Mouse (Mus musculus) hindbrain, embryonic 12.5 days (tissue): ENCODE results near the gene Cd38. TPM values are rescaled to one million over a fixed set of nuclear protein-coding genes. Genes with fewer than 3 reads are reported as not detected.

ENCODE experiments used
- ATAC-seq: fragments of 200-750 bp; cut with Nextera tagmentation; 2 replicates; pipeline ENCODE4 v1.8.0; 2017; ENCODE audit warnings: moderate TSS enrichment; ENCODE audit not compliant: low FRiP score
- H3K27ac ChIP-seq: fragments of 300-500 bp; sonication (generic); 2 replicates; pipeline ENCODE4 v1.5.1; 2016; ENCODE audit warnings: mild to moderate bottlenecking
- H3K27me3 ChIP-seq: fragments of 300-500 bp; sonication (generic); 2 replicates; pipeline ENCODE4 v1.6.1; 2016; ENCODE audit warnings: mild to moderate bottlenecking
- H3K36me3 ChIP-seq: fragments of 300-500 bp; sonication (generic); 2 replicates; pipeline ENCODE4 v1.6.1; 2016; ENCODE audit warnings: mild to moderate bottlenecking
- H3K4me1 ChIP-seq: fragments of 300-500 bp; sonication (generic); 2 replicates; pipeline ENCODE4 v1.6.1; 2016
- H3K4me2 ChIP-seq: fragments of 300-500 bp; sonication (generic); replicated peaks from 2 replicates; pipeline ENCODE4 v1.6.1; 2016; ENCODE audit warnings: mild to moderate bottlenecking
- H3K4me3 ChIP-seq: fragments of 300-500 bp; sonication (generic); 2 replicates; pipeline ENCODE4 v1.5.1; 2016; ENCODE audit warnings: mild to moderate bottlenecking
- H3K9ac ChIP-seq: fragments of 300-500 bp; sonication (generic); 2 replicates; pipeline ENCODE4 v1.6.1; 2016; ENCODE audit warnings: mild to moderate bottlenecking, moderate library complexity
- H3K9me3 ChIP-seq: fragments of 300-500 bp; sonication (generic); replicated peaks from 2 replicates; pipeline ENCODE4 v1.6.1; 2016; ENCODE audit warnings: mild to moderate bottlenecking
- WGBS: fragments of 180-500 bp; shearing (Covaris S2); methylation state at CpG from one replicate; pipeline ENCODE4 v1.1.7; 2016; 5-methylcytosine and 5-hydroxymethylcytosine counted together
- polyA plus RNA-seq: library from polyadenylated mRNA; unstranded; fragments of >200 nt; fragmentation: Nextera tagmentation; extraction: Ambion mirVana; gene quantifications from 2 replicates; pipeline ENCODE4 v1.2.1, GENCODE M21; 2016

Cd38 gene
- polyA plus RNA-seq, 1 experiment from 2014 or later: 5.1 TPM

GRCm38 (mm10) chr5:43863642-43864041 lies 4.7 kb upstream of the Cd38 start:
- H3K27ac ChIP-seq: no peak overlapping the region
- H3K27me3 ChIP-seq: 0 out of 2 replicates have a peak, but pooled peaks cover 4% of the 10 kb centered on the region
- no peak for ATAC-seq
- 81% methylated on average over 6 of the region's 6 CpGs for WGBS
- H3K4me3 ChIP-seq: no peak overlapping the region
- no peak overlapping the region for H3K9ac ChIP-seq
- H3K4me2 ChIP-seq: no peak overlapping the region
- no peaks in the 10 kb centered on the region for H3K9me3 ChIP-seq
- H3K4me1 ChIP-seq: peaks cover 1% of the 10 kb centered on the region
- H3K36me3 ChIP-seq: no peaks in the 10 kb centered on the region

- no peak for ATAC-seq
- WGBS: 78% methylated on average over 2 of the region's 2 CpGs
- no peak overlapping the region for H3K4me2 ChIP-seq
- H3K27ac ChIP-seq: no peak overlapping the region
- no peak overlapping the region for H3K4me3 ChIP-seq
- H3K27me3 ChIP-seq: 0 out of 2 replicates have a peak, but pooled peaks cover 7% of the 10 kb centered on the region
- H3K9me3 ChIP-seq: no peaks in the 10 kb centered on the region
- no peak overlapping the region for H3K9ac ChIP-seq
- peaks cover 10% of the 10 kb centered on the region for H3K4me1 ChIP-seq
- H3K36me3 ChIP-seq: no peaks in the 10 kb centered on the region
Observed at GRCm38 (mm10) chr5:43865316-43865715, 3.0 kb upstream of the Cd38 start.

- Histone ChIP-seq H3K27me3 (0 out of 2 replicates have a peak, but pooled peaks cover 7% of the 10 kb centered on the region), H3K27ac (peak overlapping the region; percentile 37), H3K4me1 (peaks cover 10% of the 10 kb centered on the region), H3K36me3 (no peaks in the 10 kb centered on the region), H3K9me3 (no peaks in the 10 kb centered on the region), H3K4me2 (peak overlapping the region; percentile 63), H3K4me3 (peak overlapping the region; percentile 31), H3K9ac (peak overlapping the region; percentile 8; the same call in 1 of the 2 replicates)
- WGBS: 3% methylated on average over 28 of the region's 28 CpGs
- ATAC-seq: peak; percentile 46; the same call in 1 of the 2 replicates
Observed at GRCm38 (mm10) chr5:43868711-43869600, 603 bp downstream of the Cd38 start.

- no peak for ATAC-seq
- Histone ChIP-seq H3K4me3 (no peak overlapping the region), H3K9ac (no peak overlapping the region), H3K9me3 (no peaks in the 10 kb centered on the region), H3K4me1 (peaks cover 10% of the 10 kb centered on the region), H3K27me3 (0 out of 2 replicates have a peak, but pooled peaks cover 7% of the 10 kb centered on the region), H3K4me2 (no peak overlapping the region), H3K27ac (no peak overlapping the region), H3K36me3 (no peaks in the 10 kb centered on the region)
- WGBS: 70% methylated on average over 1 of the region's 1 CpGs
Observed at GRCm38 (mm10) chr5:43871845-43872244, 3.5 kb downstream of the Cd38 start.

- 77% methylated on average over 1 of the region's 1 CpGs for WGBS
- no peak overlapping the region for H3K4me3 ChIP-seq
Observed at GRCm38 (mm10) chr5:43872652-43873051, 4.3 kb downstream of the Cd38 start.

GRCm38 (mm10) chr5:43882034-43882433 lies 13.7 kb downstream of the Cd38 start:
- WGBS: 92% methylated on average over 3 of the region's 3 CpGs
- Histone ChIP-seq H3K27me3 (no peaks in the 10 kb centered on the region), H3K9ac (no peak overlapping the region), H3K4me2 (no peak overlapping the region), H3K36me3 (no peaks in the 10 kb centered on the region), H3K4me3 (no peak overlapping the region), H3K27ac (no peak overlapping the region), H3K4me1 (no peaks in the 10 kb centered on the region), H3K9me3 (no peaks in the 10 kb centered on the region)
- ATAC-seq: no peak

More at GRCm38 (mm10) chr5:43872652-43873051, 4.3 kb downstream of the Cd38 start:
- peaks cover 10% of the 10 kb centered on the region for H3K4me1 ChIP-seq
- no peaks in the 10 kb centered on the region for H3K36me3 ChIP-seq
- 0 out of 2 replicates have a peak, but pooled peaks cover 7% of the 10 kb centered on the region for H3K27me3 ChIP-seq
- H3K4me2 ChIP-seq: no peak overlapping the region
- H3K9ac ChIP-seq: no peak overlapping the region
- no peak for ATAC-seq
- no peaks in the 10 kb centered on the region for H3K9me3 ChIP-seq
- H3K27ac ChIP-seq: no peak overlapping the region

GRCm38 (mm10) chr5:43885060-43885820 lies 16.9 kb downstream of the Cd38 start:
- 30% methylated on average over 3 of the region's 3 CpGs for WGBS
- Histone ChIP-seq H3K4me3 (no peak overlapping the region), H3K27ac (no peak overlapping the region), H3K4me2 (no peak overlapping the region), H3K9ac (no peak overlapping the region), H3K9me3 (no peaks in the 10 kb centered on the region), H3K4me1 (no peaks in the 10 kb centered on the region), H3K27me3 (no peaks in the 10 kb centered on the region), H3K36me3 (no peaks in the 10 kb centered on the region)
- ATAC-seq: no peak

GRCm38 (mm10) chr5:43892386-43892785 lies 24.0 kb downstream of the Cd38 start:
- Histone ChIP-seq H3K9ac (no peak overlapping the region), H3K4me2 (no peak overlapping the region), H3K9me3 (no peaks in the 10 kb centered on the region), H3K4me1 (no peaks in the 10 kb centered on the region), H3K36me3 (no peaks in the 10 kb centered on the region), H3K27ac (no peak overlapping the region), H3K27me3 (no peaks in the 10 kb centered on the region), H3K4me3 (no peak overlapping the region)
- ATAC-seq: no peak
- WGBS: 28% methylated on average over 1 of the region's 1 CpGs

- H3K4me1 ChIP-seq: no peaks in the 10 kb centered on the region
- H3K4me2 ChIP-seq: no peak overlapping the region
- 79% methylated on average over 2 of the region's 2 CpGs for WGBS
- no peak for ATAC-seq
- H3K36me3 ChIP-seq: no peaks in the 10 kb centered on the region
- no peaks in the 10 kb centered on the region for H3K27me3 ChIP-seq
- no peak overlapping the region for H3K4me3 ChIP-seq
- H3K9ac ChIP-seq: no peak overlapping the region
- H3K9me3 ChIP-seq: no peaks in the 10 kb centered on the region
- no peak overlapping the region for H3K27ac ChIP-seq
Observed at GRCm38 (mm10) chr5:43894113-43894512, 25.8 kb downstream of the Cd38 start.

GRCm38 (mm10) chr5:43895931-43896330 lies 27.6 kb downstream of the Cd38 start:
- Histone ChIP-seq H3K27ac (no peak overlapping the region), H3K9ac (no peak overlapping the region), H3K9me3 (no peaks in the 10 kb centered on the region), H3K36me3 (no peaks in the 10 kb centered on the region), H3K4me3 (no peak overlapping the region), H3K4me2 (no peak overlapping the region), H3K4me1 (no peaks in the 10 kb centered on the region), H3K27me3 (no peaks in the 10 kb centered on the region)
- ATAC-seq: no peak
- 80% methylated on average over 3 of the region's 3 CpGs for WGBS

GRCm38 (mm10) chr5:43904685-43905084 lies 36.3 kb downstream of the Cd38 start:
- Histone ChIP-seq H3K4me1 (no peaks in the 10 kb centered on the region), H3K27me3 (no peaks in the 10 kb centered on the region), H3K4me3 (no peak overlapping the region), H3K9me3 (no peaks in the 10 kb centered on the region), H3K27ac (no peak overlapping the region), H3K36me3 (no peaks in the 10 kb centered on the region), H3K4me2 (no peak overlapping the region), H3K9ac (no peak overlapping the region)
- WGBS: 89% methylated on average over 3 of the region's 3 CpGs
- ATAC-seq: no peak

- Histone ChIP-seq H3K4me3 (no peak overlapping the region), H3K4me1 (no peaks in the 10 kb centered on the region), H3K27me3 (no peaks in the 10 kb centered on the region), H3K4me2 (no peak overlapping the region), H3K27ac (no peak overlapping the region), H3K36me3 (no peaks in the 10 kb centered on the region), H3K9me3 (no peaks in the 10 kb centered on the region), H3K9ac (no peak overlapping the region)
- 61% methylated on average over 9 of the region's 9 CpGs for WGBS
- no peak for ATAC-seq
Observed at GRCm38 (mm10) chr5:43909213-43909612, 40.9 kb downstream of the Cd38 start.
